Mouse (Mus musculus): ENCODE data around the gene Trp53inp2. TPM values are rescaled to one million over a fixed set of nuclear protein-coding genes. Genes with fewer than 3 reads are reported as not detected.

Gene Trp53inp2
- total and polyA plus RNA-seq, 3 experiments, result 2.7 to 7.0 TPM; not detected in 1

DNA sequence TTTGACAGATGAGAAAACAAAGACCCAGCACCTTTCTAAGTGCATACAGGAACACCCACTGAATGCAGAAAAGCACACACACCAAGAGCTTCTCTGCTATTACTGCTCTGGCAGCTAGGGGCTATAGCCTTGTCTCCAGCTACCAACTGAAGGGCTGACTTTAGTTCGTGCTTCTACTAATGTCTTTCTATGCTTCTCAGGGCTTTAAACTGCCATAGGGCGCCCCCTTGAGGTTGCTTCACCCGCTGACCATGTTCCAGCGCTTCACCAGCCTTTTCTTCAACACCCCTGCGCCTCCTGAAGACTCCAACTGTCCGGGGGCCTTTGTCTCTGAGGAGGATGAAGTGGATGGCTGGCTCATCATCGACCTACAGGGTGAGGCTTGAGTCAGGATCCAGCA lies 4.2 kb downstream of the Trp53inp2 start (continued):
- TF ChIP-seq BHLHE40 (IDR thresholded peaks at IDR 0.05; ENCODE audit: borderline replicate concordance, low read depth, low read length) (no peak), NRF1 (IDR thresholded peaks at IDR 0.05; ENCODE audit: insufficient read depth, low read depth, low read length, poor library complexity, severe bottlenecking) (no peak), MXI1 (IDR thresholded peaks at IDR 0.05; ENCODE audit: low read depth, low read length) (no peak)

DNA sequence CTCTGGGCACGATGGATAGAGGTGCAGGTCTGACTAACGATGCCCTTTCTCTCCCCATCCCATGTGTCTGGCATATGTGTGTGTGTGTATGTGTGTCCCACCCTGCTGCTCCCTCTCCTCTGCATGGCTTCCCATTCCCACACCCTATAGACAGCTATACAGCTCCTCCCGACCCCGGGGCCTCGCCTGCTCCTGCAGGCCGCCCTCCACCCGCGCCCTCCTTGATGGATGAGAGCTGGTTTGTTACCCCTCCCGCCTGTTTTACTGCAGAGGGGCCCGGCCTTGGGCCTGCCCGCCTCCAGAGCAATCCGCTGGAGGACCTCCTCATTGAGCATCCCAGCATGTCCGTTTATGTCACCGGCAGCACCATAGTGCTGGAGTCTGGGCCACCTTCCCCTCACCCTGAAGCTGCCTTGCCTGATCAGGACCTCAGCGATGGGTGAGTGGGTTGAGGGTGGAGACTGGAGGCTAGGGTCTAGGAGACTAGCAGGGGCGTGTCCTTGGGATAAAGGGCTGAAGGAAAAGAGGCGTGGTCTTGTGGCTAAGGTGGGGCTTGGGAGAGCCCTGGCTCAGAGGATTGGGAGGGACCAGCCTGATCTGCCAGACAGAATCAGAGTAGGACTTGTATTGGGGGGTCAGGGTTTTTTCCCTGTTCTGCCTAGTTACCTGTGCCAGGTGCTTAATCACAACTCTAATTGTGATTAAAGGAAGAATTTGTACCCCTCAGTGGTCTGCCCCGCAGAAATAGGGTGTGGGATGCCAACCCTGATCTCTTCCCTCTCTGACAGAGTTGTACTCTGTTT lies 5.1 kb downstream of the Trp53inp2 start:
- peaks cover 0 to 7% of the 10 kb centered on the region in 2 experiments; a peak in 2 of 4 replicates for H3K4me1 ChIP-seq (ENCODE audit: control insufficient read depth in 1 of 2, insufficient read depth in 2 of 2, low read length in 2 of 2)
- no peak for DNase-seq (ENCODE audit: low read depth, low spot score)
- no peaks in the 10 kb centered on the region for H3K9me3 ChIP-seq (replicated peaks; ENCODE audit: insufficient read depth, low read length)
- H3K36me3 ChIP-seq (ENCODE audit: control insufficient read depth in 1 of 2, insufficient read depth in 2 of 2, low read length in 2 of 2), result peaks cover 0 to 4% of the 10 kb centered on the region in 2 experiments; a peak in 2 of 4 replicates
- H3K4me3 ChIP-seq (ENCODE audit: control insufficient read depth in 1 of 2, insufficient read depth in 1 of 2, low read depth in 2 of 2, low read length in 2 of 2), result no peak overlapping the region
- H3K27ac ChIP-seq (ENCODE audit: control insufficient read depth, low read depth, low read length), result no peak overlapping the region
- no peaks in the 10 kb centered on the region for H3K79me2 ChIP-seq (ENCODE audit: control insufficient read depth, insufficient read depth, low read length, poor library complexity)
- no peak overlapping the region for H3K9ac ChIP-seq (ENCODE audit: control insufficient read depth, low read depth, low read length, poor library complexity, severe bottlenecking)
- no peaks in the 10 kb centered on the region for H3K27me3 ChIP-seq (ENCODE audit: control insufficient read depth in 1 of 2, insufficient read depth in 2 of 2, low read length in 2 of 2)
- TF ChIP-seq USF1 (IDR thresholded peaks at IDR 0.05; ENCODE audit: low read depth, low read length), result no peak
- TF ChIP-seq MXI1 (IDR thresholded peaks at IDR 0.05; ENCODE audit: low read depth, low read length), result no peak
- no peak for TF ChIP-seq MYB (IDR thresholded peaks at IDR 0.05; ENCODE audit: low read depth, low read length)
- TF ChIP-seq JUND (IDR thresholded peaks at IDR 0.05; ENCODE audit: low read depth, low read length), result no peak
- TF ChIP-seq ELF1 (IDR thresholded peaks at IDR 0.05; ENCODE audit: low read depth, low read length), result no peak
- TF ChIP-seq GABPA (IDR thresholded peaks at IDR 0.05; ENCODE audit: low read depth, low read length), result no peak
- no peak for TF ChIP-seq RCOR1 (IDR thresholded peaks at IDR 0.05; ENCODE audit: low read depth, low read length)
- TF ChIP-seq MYC (IDR thresholded peaks at IDR 0.05; ENCODE audit: low read depth, low read length), result no peak
- no peak for TF ChIP-seq CHD2 (IDR thresholded peaks at IDR 0.05; ENCODE audit: low read length)
- no peak for TF ChIP-seq MAFK (IDR thresholded peaks at IDR 0.05; ENCODE audit: borderline replicate concordance, low read depth, low read length)
- no peak for TF ChIP-seq SIN3A (IDR thresholded peaks at IDR 0.05; ENCODE audit: low read length)
- TF ChIP-seq MEF2A (IDR thresholded peaks at IDR 0.05; ENCODE audit: extremely low read depth, insufficient replicate concordance, low read depth, low read length, poor library complexity, severe bottlenecking), result no peak
- TF ChIP-seq ZMIZ1 (IDR thresholded peaks at IDR 0.05; ENCODE audit: low read depth, low read length), result no peak
- no peak for TF ChIP-seq MAX (IDR thresholded peaks at IDR 0.05; ENCODE audit: low read length)
- no peak for TF ChIP-seq TAL1 (IDR thresholded peaks at IDR 0.05; ENCODE audit: low read length)
- no peak for TF ChIP-seq TCF12 (IDR thresholded peaks at IDR 0.05; ENCODE audit: low read depth, low read length)
- TF ChIP-seq MAZ (IDR thresholded peaks at IDR 0.05; ENCODE audit: low read depth, low read length), result no peak
- TF ChIP-seq TBP (IDR thresholded peaks at IDR 0.05; ENCODE audit: low read depth, low read length), result no peak

All from MEL (cell line).